Mouse (Mus musculus) heart, postnatal 0 days (tissue): Measurements from ENCODE around the gene Icmt.

ENCODE experiments used
- CTCF ChIP-seq: IDR thresholded peaks from 2 replicates; pipeline ENCODE4 v1.5.1; 2016; ENCODE audit warnings: antibody characterized with exemption, control low read depth, low read depth
- EP300 ChIP-seq: IDR thresholded peaks from 2 replicates; pipeline ENCODE4 v1.6.1; 2016; ENCODE audit warnings: antibody characterized with exemption, low read depth

DNA sequence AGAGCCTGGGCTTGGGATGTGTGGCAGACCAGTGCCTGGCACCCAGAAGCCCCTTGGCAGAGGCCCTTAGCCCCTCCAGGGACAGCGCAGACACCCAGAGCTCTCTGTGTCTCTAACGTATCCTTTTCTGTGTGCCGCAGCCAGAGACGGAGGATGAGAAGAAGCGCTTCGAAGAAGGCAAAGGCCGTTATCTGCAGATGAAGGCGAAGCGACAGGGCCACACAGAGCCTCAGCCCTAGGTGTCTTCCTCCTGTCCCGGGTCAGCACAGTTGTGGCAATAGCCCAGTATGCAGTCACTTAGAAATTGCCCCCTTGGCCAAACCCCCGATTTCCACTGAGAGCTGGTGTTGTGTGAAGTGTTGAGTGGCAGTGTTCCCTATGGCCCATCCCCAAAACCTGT is 25.7 kb upstream of the Icmt start:
- TF ChIP-seq CTCF (no peak), EP300 (no peak)
